Comparison of ENCODE assay signal across 8 mouse cellular contexts in genomic region chr9:51008068-51008840, GRCm38 (mm10). TPM values are rescaled to one million over a fixed set of nuclear protein-coding genes. Genes with fewer than 3 reads are reported as not detected.
DNase-seq lines count a peak whose midpoint lies in the region; ATAC-seq and TF ChIP-seq lines count a peak whose summit lies in the region.

No protein-coding gene starts in this region.

- DNase-seq in heart, postnatal 14 days = no peak
- DNase-seq in embryo, embryonic 11 days = peak; percentile 58
- DNase-seq in left cerebral cortex, postnatal 4 days = peak; percentile 48
- DNase-seq in midbrain, embryonic 11.5 days (ENCODE audit: low spot score, missing footprints) = peak; percentile 95
- DNase-seq in spleen, adult 12 weeks (ENCODE audit: low spot score) = no peak

- H3K4me1 ChIP-seq in heart, embryonic 11.5 days (ENCODE audit: control insufficient read depth, insufficient read depth, low read length) = peaks cover 8% of the 10 kb centered on the region; the same call in 1 of the 2 replicates
- H3K4me1 ChIP-seq in E14TG2a.4 (replicated peaks; ENCODE audit: low read depth, low read length) = peaks cover 14% of the 10 kb centered on the region
- H3K4me1 ChIP-seq in heart, embryonic 15.5 days (replicated peaks) = peaks cover 18% of the 10 kb centered on the region
- no peaks in the 10 kb centered on the region; the same call in 1 of the 2 replicates for H3K4me1 ChIP-seq in midbrain, embryonic 11.5 days (ENCODE audit: control insufficient read depth, insufficient read depth, low read length)

- peak overlapping the region; percentile 86 for H3K9ac ChIP-seq in heart, embryonic 11.5 days (ENCODE audit: low read depth, low read length)
- peak overlapping the region; percentile 86 for H3K9ac ChIP-seq in heart, embryonic 15.5 days
- peak overlapping the region; percentile 86 for H3K9ac ChIP-seq in midbrain, embryonic 11.5 days (ENCODE audit: low read length)

- peak overlapping the region; percentile 79 for H3K4me2 ChIP-seq in heart, embryonic 11.5 days
- H3K4me2 ChIP-seq in heart, embryonic 15.5 days = peak overlapping the region; percentile 82
- peak overlapping the region; percentile 50 for H3K4me2 ChIP-seq in midbrain, embryonic 11.5 days

- H3K9me3 ChIP-seq in heart, embryonic 11.5 days (replicated peaks; ENCODE audit: control insufficient read depth, low read length) = no peaks in the 10 kb centered on the region
- no peaks in the 10 kb centered on the region for H3K9me3 ChIP-seq in E14TG2a.4 (ENCODE audit: low read length)
- H3K9me3 ChIP-seq in heart, embryonic 15.5 days (replicated peaks) = no peaks in the 10 kb centered on the region
- no peaks in the 10 kb centered on the region for H3K9me3 ChIP-seq in midbrain, embryonic 11.5 days (ENCODE audit: control insufficient read depth, low read length)

- peak overlapping the region; percentile 92 for H3K4me3 ChIP-seq in heart, embryonic 11.5 days (ENCODE audit: low read depth, low read length)
- peak overlapping the region; percentile 95 for H3K4me3 ChIP-seq in E14TG2a.4 (replicated peaks; ENCODE audit: low read length)
- peak overlapping the region; percentile 87 for H3K4me3 ChIP-seq in heart, embryonic 15.5 days
- H3K4me3 ChIP-seq in midbrain, embryonic 11.5 days (ENCODE audit: low read depth, low read length) = peak overlapping the region; percentile 73

- intact Hi-C loops in heart, postnatal 14 days (cut with DNase I) = no loop called here
- intact Hi-C loops in left cerebral cortex, postnatal 4 days (cut with DNase I) = loop anchor here (2.0 kb wide), 1 partner anchor 159 kb away; no protein-coding TSS in a partner anchor

- H3K36me3 ChIP-seq in heart, embryonic 11.5 days (ENCODE audit: control insufficient read depth, insufficient read depth, low read length) = no peaks in the 10 kb centered on the region
- no peaks in the 10 kb centered on the region for H3K36me3 ChIP-seq in E14TG2a.4 (ENCODE audit: insufficient read depth, low read length)
- no peaks in the 10 kb centered on the region for H3K36me3 ChIP-seq in heart, embryonic 15.5 days
- H3K36me3 ChIP-seq in midbrain, embryonic 11.5 days (ENCODE audit: control insufficient read depth, insufficient read depth, low read length) = no peaks in the 10 kb centered on the region

- TF ChIP-seq CTCF in E14TG2a.4 (conservative IDR thresholded peaks at IDR 0.05; ENCODE audit: low read length) = no peak

- peak; percentile 15; the same call in 1 of the 2 replicates for ATAC-seq in heart, embryonic 11.5 days (replicated peaks; ENCODE audit: insufficient number of reproducible peaks, low FRiP score, low TSS enrichment)
- ATAC-seq in heart, embryonic 15.5 days (replicated peaks; ENCODE audit: insufficient number of reproducible peaks, insufficient read depth, low FRiP score, low read depth) = peak; percentile 55
- peak; percentile 15 for ATAC-seq in midbrain, embryonic 11.5 days (ENCODE audit: low FRiP score)

- H3K27me3 ChIP-seq in heart, embryonic 11.5 days (ENCODE audit: control insufficient read depth, insufficient read depth, low read length) = no peaks in the 10 kb centered on the region
- H3K27me3 ChIP-seq in E14TG2a.4 (ENCODE audit: insufficient read depth, low read length) = peaks cover 16% of the 10 kb centered on the region
- no peaks in the 10 kb centered on the region for H3K27me3 ChIP-seq in heart, embryonic 15.5 days
- H3K27me3 ChIP-seq in midbrain, embryonic 11.5 days (ENCODE audit: control insufficient read depth, insufficient read depth, low read length) = no peaks in the 10 kb centered on the region; the same call in 1 of the 2 replicates

- H3K27ac ChIP-seq in heart, embryonic 11.5 days (ENCODE audit: low read depth, low read length) = peak overlapping the region; percentile 87
- peak overlapping the region; percentile 95 for H3K27ac ChIP-seq in heart, embryonic 15.5 days
- peak overlapping the region; percentile 3; the same call in 1 of the 2 replicates for H3K27ac ChIP-seq in midbrain, embryonic 11.5 days (ENCODE audit: low read depth, low read length)

- WGBS in heart, embryonic 11.5 days (ENCODE audit: insufficient replicate concordance) = under 1% methylated on average over 64 of the region's 65 CpGs
- under 1% methylated on average over 63 of the region's 65 CpGs for WGBS in heart, embryonic 15.5 days
- under 1% methylated on average over 64 of the region's 65 CpGs for WGBS in midbrain, embryonic 11.5 days

RNA-seq across cellular contexts. Expression of gene Sik2, which starts 0.6 kb away (rescaled TPM):
- polyA plus RNA-seq in heart, embryonic 11.5 days (2014; fragmentation: Nextera tagmentation; extraction: Ambion mirVana) = 15.6 and 17.1 TPM in 2 replicates
- total RNA-seq in heart, postnatal 14 days (2021) = 10 to 100 TPM; 25.5 to 29.9 TPM
- 13.7 and 14.9 TPM in 2 replicates for polyA plus RNA-seq in heart, embryonic 15.5 days (2015; fragmentation: Nextera tagmentation; extraction: Ambion mirVana)
- total RNA-seq in left cerebral cortex, postnatal 4 days (2021) = 10 to 100 TPM; 54.9 TPM
- polyA plus RNA-seq in midbrain, embryonic 11.5 days (2014; fragmentation: Nextera tagmentation; extraction: Ambion mirVana) = 13.1 and 14.4 TPM in 2 replicates

RNA-seq across cellular contexts. Expression of gene Btg4, which starts 52.4 kb away (rescaled TPM):
- not detected in 2 replicates for polyA plus RNA-seq in heart, embryonic 11.5 days (2014; fragmentation: Nextera tagmentation; extraction: Ambion mirVana)
- total RNA-seq in heart, postnatal 14 days (2021) = not detected
- polyA plus RNA-seq in heart, embryonic 15.5 days (2015; fragmentation: Nextera tagmentation; extraction: Ambion mirVana) = not detected in 2 replicates
- total RNA-seq in left cerebral cortex, postnatal 4 days (2021) = not detected
- polyA plus RNA-seq in midbrain, embryonic 11.5 days (2014; fragmentation: Nextera tagmentation; extraction: Ambion mirVana) = not detected in 2 replicates

Comparison
In these comparisons a context has a peak if more than half of its experiments do, and no peak if none do; other contexts are left out.
1. H3K27ac ChIP-seq: peak in every context shown above with its lines; median percentile 95 in heart, embryonic 15.5 days; 87 in heart, embryonic 11.5 days; 3 in midbrain, embryonic 11.5 days.
2. DNase-seq: peak in embryo, embryonic 11 days (single experiment), left cerebral cortex, postnatal 4 days (single experiment) and midbrain, embryonic 11.5 days (single experiment); none in heart, postnatal 14 days (0 of 2) and spleen, adult 12 weeks (single experiment).
3. Peak in every context shown above with its lines, with median percentiles within 50 percentile points of each other: ATAC-seq, H3K4me2 ChIP-seq, H3K4me3 ChIP-seq and H3K9ac ChIP-seq.